Mouse (Mus musculus) MEL (cell line): ENCODE data around the gene Sytl3.

Source experiments
- CHD1 ChIP-seq: IDR thresholded peaks from 2 replicates; pipeline ENCODE4 v1.6.1; 2012; ENCODE audit warnings: low read depth, mild to moderate bottlenecking, inconsistent platforms, low read length, improper control_type of control experiment
- CTCF ChIP-seq, 3 experiments: IDR thresholded peaks in 2 of 3; conservative IDR thresholded peaks in 1 of 3; 2 replicates each; pipeline ENCODE4 v1.5.1; 2011 to 2012; ENCODE audit warnings: low read length in 3 of 3, low read depth in 2 of 3, mild to moderate bottlenecking in 2 of 3, improper control_type of control experiment in 1 of 3, inconsistent platforms in 1 of 3, mixed read lengths in 1 of 3, moderate library complexity in 1 of 3; ENCODE audit not compliant: control insufficient read depth in 1 of 3, insufficient read depth in 1 of 3, poor library complexity in 1 of 3, severe bottlenecking in 1 of 3
- ELF1 ChIP-seq: IDR thresholded peaks from 2 replicates; pipeline ENCODE4 v1.6.1; 2014; ENCODE audit warnings: low read depth, mild to moderate bottlenecking, inconsistent platforms, low read length, improper control_type of control experiment, moderate library complexity
- GABPA ChIP-seq: IDR thresholded peaks from 2 replicates; pipeline ENCODE4 v1.6.1; 2012; ENCODE audit warnings: low read depth, mild to moderate bottlenecking, inconsistent platforms, low read length, improper control_type of control experiment, moderate library complexity
- HCFC1 ChIP-seq: IDR thresholded peaks from 2 replicates; pipeline ENCODE4 v1.6.1; 2012; ENCODE audit warnings: low read depth, mild to moderate bottlenecking, inconsistent platforms, low read length, improper control_type of control experiment, moderate library complexity
- KAT2A ChIP-seq: conservative IDR thresholded peaks from 2 replicates; pipeline ENCODE4 v1.6.1; 2012; ENCODE audit warnings: low read depth, low read length, improper control_type of control experiment, inconsistent platforms
- MYC ChIP-seq: IDR thresholded peaks from 2 replicates; pipeline ENCODE4 v1.6.1; 2011; ENCODE audit warnings: low read depth, mild to moderate bottlenecking, low read length, improper control_type of control experiment, moderate library complexity
- POLR2A ChIP-seq, 2 experiments: IDR thresholded peaks; 2 replicates each; pipeline ENCODE4 v1.6.1; 2011 to 2012; ENCODE audit warnings: low read length in 2 of 2, mild to moderate bottlenecking in 2 of 2, control low read depth in 1 of 2, improper control_type of control experiment in 1 of 2, low read depth in 1 of 2, moderate library complexity in 1 of 2; ENCODE audit not compliant: control insufficient read depth in 1 of 2, insufficient read depth in 1 of 2, poor library complexity in 1 of 2
- RCOR1 ChIP-seq: IDR thresholded peaks from 2 replicates; pipeline ENCODE4 v1.6.1; 2012; ENCODE audit warnings: low read depth, mild to moderate bottlenecking, inconsistent platforms, low read length, improper control_type of control experiment
- USF1 ChIP-seq: IDR thresholded peaks from 2 replicates; pipeline ENCODE4 v1.6.1; 2014; ENCODE audit warnings: low read depth, mild to moderate bottlenecking, inconsistent platforms, low read length, improper control_type of control experiment, moderate library complexity

DNA sequence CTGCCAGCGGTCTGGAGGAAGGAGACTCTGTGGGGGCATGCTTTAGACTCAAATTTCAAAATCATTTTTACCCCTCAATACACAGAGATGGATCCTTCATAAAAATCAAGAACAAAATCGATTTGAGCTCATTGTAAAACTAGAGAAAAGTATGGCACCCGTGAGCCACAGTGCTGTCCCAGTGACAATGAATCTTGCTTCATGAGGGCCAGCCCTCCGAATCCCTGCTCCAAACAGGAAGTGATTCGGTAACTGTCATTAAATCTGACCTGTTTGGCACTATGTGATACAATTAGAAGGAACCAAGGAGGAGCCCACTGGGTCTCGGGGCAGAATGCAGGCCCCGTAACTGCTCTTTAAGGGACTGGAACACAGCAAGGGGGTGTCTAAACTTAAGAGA lies 79.9 kb downstream of the Sytl3 start:
- TF ChIP-seq ELF1 (no peak), CTCF (IDR thresholded peaks at IDR 0.05 in 2 of 3, conservative IDR thresholded peaks at IDR 0.05 in 1 of 3; ENCODE audit: control insufficient read depth in 1 of 3, insufficient read depth in 1 of 3, low read depth in 2 of 3, low read length in 3 of 3, poor library complexity in 1 of 3, severe bottlenecking in 1 of 3) (no peak), CHD1 (no peak), KAT2A (no peak), POLR2A (IDR thresholded peaks at IDR 0.05; ENCODE audit: control insufficient read depth in 1 of 2, insufficient read depth in 1 of 2, low read depth in 1 of 2, low read length in 2 of 2, poor library complexity in 1 of 2) (no peak), RCOR1 (no peak), GABPA (no peak), HCFC1 (no peak), USF1 (no peak), MYC (no peak)
